Mouse (Mus musculus) E14TG2a.4 (cell line): Measurements from ENCODE around the gene Vps51.
"Not testable (repeated sequence)": the region's sequence is repeated elsewhere in the genome, so short reads cannot be mapped to it uniquely, and the experiment has no call there.

ENCODE experiments used
- H3K27me3 ChIP-seq: 2 replicates; pipeline ENCODE4 v1.6.1; 2014; ENCODE audit warnings: low read length, control low read depth; ENCODE audit not compliant: insufficient read depth
- H3K36me3 ChIP-seq: 2 replicates; pipeline ENCODE4 v1.6.1; 2014; ENCODE audit warnings: low read length, control low read depth; ENCODE audit not compliant: insufficient read depth
- H3K4me1 ChIP-seq: replicated peaks from 2 replicates; pipeline ENCODE4 v1.6.1; 2014; ENCODE audit warnings: low read depth, low read length, control low read depth
- H3K4me3 ChIP-seq: replicated peaks from 2 replicates; pipeline ENCODE4 v1.5.1; 2014; ENCODE audit warnings: mild to moderate bottlenecking, low read length
- H3K9me3 ChIP-seq: 2 replicates; pipeline ENCODE4 v1.6.1; 2014; ENCODE audit warnings: low read length, control low read depth
- CTCF ChIP-seq: conservative IDR thresholded peaks from 2 replicates; pipeline ENCODE4 v1.5.1; 2014; ENCODE audit warnings: low read length
- NANOG ChIP-seq: IDR thresholded peaks from 2 replicates; pipeline ENCODE4 v1.6.1; 2014; ENCODE audit warnings: borderline replicate concordance, low read length, mixed read lengths
- POU5F1 ChIP-seq: IDR thresholded peaks from 2 replicates; pipeline ENCODE4 v1.6.1; 2014; ENCODE audit warnings: low read length, borderline replicate concordance

The Vps51 gene

GRCm38 (mm10) chr19:6047154-6047898 lies 29.7 kb downstream of the Vps51 start:
- H3K36me3 ChIP-seq, result peaks cover 48% of the 10 kb centered on the region
- H3K27me3 ChIP-seq, result no peaks in the 10 kb centered on the region
- peak overlapping the region; percentile 96 for H3K4me3 ChIP-seq
- TF ChIP-seq POU5F1 (no peak), NANOG (no peak)
- no peaks in the 10 kb centered on the region for H3K9me3 ChIP-seq
- H3K4me1 ChIP-seq, result peaks cover 52% of the 10 kb centered on the region

GRCm38 (mm10) chr19:6046294-6047153 lies 30.5 kb downstream of the Vps51 start, which contains the start of gene Syvn1:
Gene Syvn1 (plus strand): TSS chr19:6046576.
- Histone ChIP-seq H3K4me1 (peaks cover 55% of the 10 kb centered on the region), H3K27me3 (no peaks in the 10 kb centered on the region), H3K4me3 (peak within 1 kb of the TSS; percentile 96), H3K9me3 (no peaks in the 10 kb centered on the region), H3K36me3 (peaks cover 40% of the 10 kb centered on the region)
- TF ChIP-seq NANOG (no peak), CTCF (no peak), POU5F1 (no peak)

GRCm38 (mm10) chr19:6045366-6046293 lies 31.4 kb downstream of the Vps51 start:
- no peaks in the 10 kb centered on the region for H3K9me3 ChIP-seq
- peaks cover 31% of the 10 kb centered on the region for H3K36me3 ChIP-seq
- H3K27me3 ChIP-seq, result no peaks in the 10 kb centered on the region
- H3K4me3 ChIP-seq, result peak overlapping the region; percentile 96
- TF ChIP-seq CTCF (no peak), POU5F1 (no peak), NANOG (no peak)
- H3K4me1 ChIP-seq, result peaks cover 50% of the 10 kb centered on the region

GRCm38 (mm10) chr19:6044102-6044501 lies 32.9 kb downstream of the Vps51 start:
- not testable (repeated sequence) for H3K27me3 ChIP-seq, H3K4me3 ChIP-seq, H3K9me3 ChIP-seq
- Histone ChIP-seq H3K4me1 (peaks cover 45% of the 10 kb centered on the region), H3K36me3 (peaks cover 16% of the 10 kb centered on the region)
- peak; percentile 13; the same call in 1 of the 2 replicates for TF ChIP-seq CTCF

- no peaks in the 10 kb centered on the region; the same call in 1 of the 2 replicates for H3K27me3 ChIP-seq
- peaks cover 30% of the 10 kb centered on the region for H3K4me1 ChIP-seq
- no peaks in the 10 kb centered on the region for H3K9me3 ChIP-seq
- no peaks in the 10 kb centered on the region for H3K36me3 ChIP-seq
- TF ChIP-seq POU5F1 (no peak), NANOG (no peak), CTCF (no peak)
- H3K4me3 ChIP-seq, result 0 out of 2 replicates have a peak overlapping the region, but pooled peaks have one; percentile 23
Measured at GRCm38 (mm10) chr19:6042293-6042692, 34.7 kb downstream of the Vps51 start.

GRCm38 (mm10) chr19:6040002-6040401 lies 37.0 kb downstream of the Vps51 start:
- peaks cover 19% of the 10 kb centered on the region for H3K4me1 ChIP-seq
- TF ChIP-seq POU5F1, result no peak
- no peak overlapping the region for H3K4me3 ChIP-seq
- no peaks in the 10 kb centered on the region for H3K9me3 ChIP-seq
- no peaks in the 10 kb centered on the region for H3K36me3 ChIP-seq
- H3K27me3 ChIP-seq, result no peaks in the 10 kb centered on the region; the same call in 1 of the 2 replicates

GRCm38 (mm10) chr19:6038326-6038725 lies 38.7 kb downstream of the Vps51 start:
- Histone ChIP-seq H3K36me3 (no peaks in the 10 kb centered on the region), H3K27me3 (no peaks in the 10 kb centered on the region; the same call in 1 of the 2 replicates), H3K9me3 (no peaks in the 10 kb centered on the region), H3K4me1 (peaks cover 17% of the 10 kb centered on the region), H3K4me3 (no peak overlapping the region)
- TF ChIP-seq CTCF (no peak), POU5F1 (no peak), NANOG (no peak)

GRCm38 (mm10) chr19:6037695-6038094 lies 39.3 kb downstream of the Vps51 start:
- H3K9me3 ChIP-seq, result no peaks in the 10 kb centered on the region
- TF ChIP-seq NANOG, result no peak
- TF ChIP-seq CTCF, result no peak
- no peak for TF ChIP-seq POU5F1
- no peak overlapping the region for H3K4me3 ChIP-seq
- H3K27me3 ChIP-seq, result peaks cover 1% of the 10 kb centered on the region; the same call in 1 of the 2 replicates
- no peaks in the 10 kb centered on the region for H3K36me3 ChIP-seq
- H3K4me1 ChIP-seq, result peaks cover 16% of the 10 kb centered on the region
